Mouse (Mus musculus) splenic B cell, adult 2 months (primary cell): ENCODE data around the gene Supv3l1.

ENCODE experiments used
- DNase-seq: peaks from one replicate; pipeline ENCODE4 v3.0.0-alpha.2; 2011; ENCODE audit warnings: low read depth, low spot score
- H3K27me3 ChIP-seq: 2 replicates; pipeline ENCODE4 v1.6.1; 2012; ENCODE audit warnings: mild to moderate bottlenecking, low read length, moderate library complexity, mixed read lengths; ENCODE audit not compliant: control insufficient read depth, poor library complexity, insufficient read depth, severe bottlenecking
- H3K36me3 ChIP-seq: 2 replicates; pipeline ENCODE4 v1.6.1; 2012; ENCODE audit warnings: mild to moderate bottlenecking, low read length, moderate library complexity, mixed read lengths; ENCODE audit not compliant: control insufficient read depth, poor library complexity, insufficient read depth, severe bottlenecking

The Supv3l1 gene

GRCm38 (mm10) chr10:62379808-62380207 lies 69.7 kb downstream of the Supv3l1 start, which contains the start of gene Hk1:
TSS of gene Hk1 (minus strand) at chr10:62379908.
- Histone ChIP-seq H3K36me3 (no peaks in the 10 kb centered on the region), H3K27me3 (no peaks in the 10 kb centered on the region)
- DNase-seq: no peak
